Mouse (Mus musculus) midbrain, embryonic 15.5 days (tissue): ENCODE measurements at regions not wholly inside any gene's neighbourhood (a gene's known extent, or its start where the extent isn't known, plus 50 kb on each side); places are given as distances from the start of the nearest gene placed in this dataset.

Experiments
- ATAC-seq: fragments of 200-750 bp; cut with Nextera tagmentation; replicated peaks from 2 replicates; pipeline ENCODE4 v1.8.0; 2017; ENCODE audit warnings: moderate TSS enrichment
- H3K27ac ChIP-seq: fragments of 300-500 bp; sonication (generic); 2 replicates; pipeline ENCODE4 v1.5.1; 2015; ENCODE audit warnings: mild to moderate bottlenecking, inconsistent platforms
- H3K27me3 ChIP-seq: fragments of 300-500 bp; sonication (generic); replicated peaks from 2 replicates; pipeline ENCODE4 v1.6.1; 2015; ENCODE audit warnings: inconsistent platforms
- H3K36me3 ChIP-seq: fragments of 300-500 bp; sonication (generic); replicated peaks from 2 replicates; pipeline ENCODE4 v1.6.1; 2015; ENCODE audit warnings: inconsistent platforms
- H3K4me1 ChIP-seq: fragments of 300-500 bp; sonication (generic); 2 replicates; pipeline ENCODE4 v1.6.1; 2015; ENCODE audit warnings: inconsistent platforms
- H3K4me2 ChIP-seq: fragments of 300-500 bp; sonication (generic); 2 replicates; pipeline ENCODE4 v1.6.1; 2015; ENCODE audit warnings: inconsistent platforms, mild to moderate bottlenecking, moderate library complexity
- H3K4me3 ChIP-seq: fragments of 300-500 bp; sonication (generic); 2 replicates; pipeline ENCODE4 v1.5.1; 2015; ENCODE audit warnings: mild to moderate bottlenecking, inconsistent platforms
- H3K9ac ChIP-seq: fragments of 300-500 bp; sonication (generic); 2 replicates; pipeline ENCODE4 v1.6.1; 2015; ENCODE audit warnings: mild to moderate bottlenecking, inconsistent platforms
- H3K9me3 ChIP-seq: fragments of 300-500 bp; sonication (generic); 2 replicates; pipeline ENCODE4 v1.6.1; 2016; ENCODE audit warnings: inconsistent platforms
- WGBS: fragments of 180-500 bp; shearing (Covaris S2); methylation state at CpG from one replicate; pipeline ENCODE4 v1.1.7; 2015; ENCODE audit warnings: mixed read lengths; 5-methylcytosine and 5-hydroxymethylcytosine counted together

DNA sequence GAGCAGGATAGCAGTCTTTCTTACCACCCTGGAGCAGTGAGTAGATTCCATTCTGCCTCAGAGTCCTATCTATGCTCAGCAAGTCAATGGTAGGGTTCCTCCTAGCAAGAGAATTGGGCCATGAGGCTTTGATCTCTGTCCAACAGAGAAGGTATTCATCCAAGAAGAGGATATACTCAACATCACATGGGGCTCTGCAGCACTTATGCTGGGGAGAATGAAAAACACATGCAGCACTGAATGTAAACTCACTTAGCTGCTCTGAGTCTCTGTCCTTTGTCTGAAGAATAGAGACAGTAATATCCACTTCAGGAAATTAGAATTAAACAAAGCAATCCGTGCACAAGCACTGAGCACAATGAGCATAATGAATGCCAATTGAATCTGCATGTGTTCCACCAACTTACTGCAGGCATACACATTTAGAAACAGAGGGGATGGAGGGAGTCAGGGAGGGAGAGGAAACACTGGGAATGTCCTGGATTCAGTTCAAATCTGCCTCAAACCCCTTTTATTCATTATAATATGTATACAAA is 714.6 kb downstream of the Gm9195 start:
- Histone ChIP-seq H3K9me3 (no peaks in the 10 kb centered on the region), H3K4me3 (no peak overlapping the region), H3K4me2 (no peak overlapping the region), H3K4me1 (no peaks in the 10 kb centered on the region; the same call in 1 of the 2 replicates), H3K27me3 (no peaks in the 10 kb centered on the region), H3K36me3 (no peaks in the 10 kb centered on the region), H3K9ac (no peak overlapping the region), H3K27ac (no peak overlapping the region)
- 48% methylated on average over 1 of the region's 1 CpGs for WGBS
- no peak for ATAC-seq

DNA sequence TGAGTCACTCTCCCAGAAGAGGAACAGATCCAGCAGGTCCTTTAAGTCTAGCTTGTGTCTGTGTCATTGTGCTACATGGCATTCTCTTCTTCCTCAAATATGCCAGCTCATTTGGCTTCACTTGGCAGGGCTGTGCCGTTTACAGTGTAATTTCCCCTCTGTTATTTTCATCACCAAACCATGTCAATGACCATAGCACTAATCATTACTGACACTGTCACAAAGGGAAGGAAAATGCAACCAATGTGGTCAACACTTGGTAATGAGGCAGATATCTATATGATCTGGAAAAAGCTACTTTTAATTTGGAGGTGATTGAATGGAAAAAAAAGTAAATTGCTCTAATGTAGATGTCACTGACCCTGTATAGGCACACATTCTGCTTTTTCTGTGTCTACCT is 724.8 kb downstream of the Gm9195 start:
- no peak for ATAC-seq
- 82% methylated on average over 1 of the region's 1 CpGs for whole genome bisulfite sequencing
- Histone ChIP-seq H3K27me3 (no peaks in the 10 kb centered on the region), H3K4me2 (no peak overlapping the region), H3K27ac (no peak overlapping the region), H3K9me3 (no peaks in the 10 kb centered on the region), H3K4me1 (no peaks in the 10 kb centered on the region), H3K4me3 (no peak overlapping the region), H3K36me3 (no peaks in the 10 kb centered on the region), H3K9ac (no peak overlapping the region)

DNA sequence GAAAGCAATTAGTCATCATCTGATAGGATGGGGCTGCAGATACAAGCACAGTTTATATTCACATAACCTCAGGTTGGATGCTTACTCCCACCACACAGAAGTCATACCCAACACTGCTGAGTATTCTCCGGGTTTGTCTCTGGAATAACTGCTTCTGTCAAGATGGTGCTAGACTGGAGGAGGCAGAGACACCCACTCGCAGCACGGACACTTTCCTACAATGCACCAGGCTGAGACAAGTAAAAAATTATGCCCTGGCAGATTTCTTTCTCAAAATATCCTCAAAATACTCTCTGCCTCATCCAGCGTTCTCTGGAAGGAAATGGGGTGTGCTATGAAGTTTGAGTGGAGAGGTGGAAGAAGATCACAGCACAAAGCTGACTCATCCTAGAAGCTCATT is 763.1 kb downstream of the Gm9195 start:
- no peaks in the 10 kb centered on the region for H3K9me3 ChIP-seq
- no peaks in the 10 kb centered on the region for H3K4me1 ChIP-seq
- H3K4me2 ChIP-seq, result no peak overlapping the region
- ATAC-seq, result no peak
- WGBS, result 95% methylated on average over 4 of the region's 4 CpGs
- no peaks in the 10 kb centered on the region for H3K27me3 ChIP-seq
- no peak overlapping the region for H3K4me3 ChIP-seq
- H3K27ac ChIP-seq, result no peak overlapping the region
- H3K36me3 ChIP-seq, result no peaks in the 10 kb centered on the region
- H3K9ac ChIP-seq, result no peak overlapping the region

GRCm38 (mm10) chr14:71723526-71723925 is 768.1 kb downstream of the Gm9195 start:
- H3K27me3 ChIP-seq, result no peaks in the 10 kb centered on the region
- H3K4me1 ChIP-seq, result no peaks in the 10 kb centered on the region
- H3K4me3 ChIP-seq, result no peak overlapping the region
- WGBS, result 64% methylated on average over 2 of the region's 2 CpGs
- no peak overlapping the region for H3K27ac ChIP-seq
- H3K9me3 ChIP-seq, result no peaks in the 10 kb centered on the region
- ATAC-seq, result no peak
- no peak overlapping the region for H3K4me2 ChIP-seq
- H3K9ac ChIP-seq, result no peak overlapping the region
- H3K36me3 ChIP-seq, result no peaks in the 10 kb centered on the region

DNA sequence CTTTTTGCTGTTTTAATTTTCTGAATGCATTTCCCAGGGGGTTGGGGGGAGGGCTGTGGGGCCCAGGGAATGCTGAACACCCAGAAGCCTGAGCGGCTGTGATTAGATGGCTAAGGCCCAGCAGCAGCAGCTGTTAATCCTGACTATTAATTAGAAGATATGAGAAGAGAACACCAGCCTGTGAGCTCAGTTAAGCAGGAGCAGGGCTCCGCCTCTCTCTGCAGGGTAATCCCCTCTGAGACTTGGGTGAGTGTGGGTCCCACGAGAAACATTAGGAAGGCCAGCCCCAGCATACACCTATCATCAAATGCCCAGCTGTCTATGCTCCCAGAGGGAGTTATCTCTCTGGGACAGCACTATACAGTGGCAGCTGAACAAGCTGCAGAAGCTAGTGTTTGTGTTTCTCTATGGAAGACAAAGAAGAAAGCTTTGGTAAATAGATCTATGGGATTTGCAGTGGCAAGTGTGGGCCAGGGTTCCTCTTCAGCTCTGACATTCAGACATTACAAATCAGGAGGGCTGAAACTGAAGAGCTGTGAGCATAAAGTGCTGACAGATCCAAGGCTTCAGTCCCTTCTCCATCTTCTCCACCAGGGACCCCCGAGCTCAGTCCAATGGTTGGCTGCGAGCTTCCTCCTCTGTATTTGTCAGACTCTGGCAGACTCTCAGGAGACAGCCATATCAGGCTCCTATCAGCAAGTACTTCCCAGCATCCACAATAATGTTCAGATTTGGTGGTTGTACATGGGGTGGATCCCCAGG is 781.9 kb downstream of the Gm9195 start:
- 41% methylated on average over 5 of the region's 5 CpGs for WGBS
- Histone ChIP-seq H3K4me3 (no peak overlapping the region), H3K4me2 (no peak overlapping the region), H3K9me3 (no peaks in the 10 kb centered on the region), H3K9ac (no peak overlapping the region), H3K4me1 (peaks cover 4% of the 10 kb centered on the region; the same call in 1 of the 2 replicates), H3K27me3 (no peaks in the 10 kb centered on the region), H3K36me3 (no peaks in the 10 kb centered on the region), H3K27ac (peak overlapping the region; percentile 38; the same call in 1 of the 2 replicates)
- peak; percentile 63 for ATAC-seq

GRCm38 (mm10) chr14:71692752-71693437 is 798.7 kb downstream of the Gm9195 start:
- no peaks in the 10 kb centered on the region for H3K9me3 ChIP-seq
- H3K36me3 ChIP-seq, result no peaks in the 10 kb centered on the region
- peak overlapping the region; percentile 1; the same call in 1 of the 2 replicates for H3K27ac ChIP-seq
- H3K27me3 ChIP-seq, result no peaks in the 10 kb centered on the region
- H3K9ac ChIP-seq, result no peak overlapping the region
- ATAC-seq, result peak; percentile 75
- H3K4me3 ChIP-seq, result no peak overlapping the region
- 39% methylated on average over 3 of the region's 3 CpGs for WGBS
- H3K4me2 ChIP-seq, result no peak overlapping the region
- H3K4me1 ChIP-seq, result peaks cover 5% of the 10 kb centered on the region

GRCm38 (mm10) chr14:71674564-71674963 is 817.1 kb downstream of the Gm9195 start:
- Histone ChIP-seq H3K27me3 (no peaks in the 10 kb centered on the region), H3K4me1 (peaks cover 18% of the 10 kb centered on the region), H3K9ac (no peak overlapping the region), H3K36me3 (no peaks in the 10 kb centered on the region), H3K4me2 (no peak overlapping the region), H3K27ac (no peak overlapping the region), H3K9me3 (no peaks in the 10 kb centered on the region), H3K4me3 (no peak overlapping the region)
- WGBS, result 59% methylated on average over 4 of the region's 4 CpGs
- no peak for ATAC-seq

DNA sequence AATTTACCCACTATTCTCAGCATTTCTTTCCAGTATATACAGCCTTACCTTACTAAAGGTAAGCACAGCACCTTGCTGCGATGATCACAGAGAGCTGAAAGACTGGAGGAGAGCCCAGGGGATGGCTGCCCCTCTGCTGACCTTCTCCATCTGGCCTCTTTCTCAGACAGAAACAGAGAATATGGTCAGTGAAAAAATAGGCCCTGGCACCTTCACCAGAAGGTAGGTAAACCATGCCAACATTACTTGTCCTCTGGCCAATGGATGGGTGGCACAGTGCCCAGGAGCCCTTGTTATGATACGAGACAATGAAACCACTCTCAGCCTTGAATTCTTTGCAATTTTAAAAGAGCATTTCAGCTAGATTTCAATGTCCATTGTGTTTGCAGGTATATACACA is 817.8 kb downstream of the Gm9195 start:
- Histone ChIP-seq H3K27ac (no peak overlapping the region), H3K9ac (no peak overlapping the region), H3K9me3 (no peaks in the 10 kb centered on the region), H3K4me2 (no peak overlapping the region), H3K4me3 (no peak overlapping the region), H3K4me1 (peaks cover 18% of the 10 kb centered on the region), H3K36me3 (no peaks in the 10 kb centered on the region), H3K27me3 (no peaks in the 10 kb centered on the region)
- WGBS, result 73% methylated on average over 2 of the region's 2 CpGs
- ATAC-seq, result no peak

GRCm38 (mm10) chr14:71672481-71672880 is 819.2 kb downstream of the Gm9195 start:
- Histone ChIP-seq H3K9me3 (no peaks in the 10 kb centered on the region), H3K9ac (no peak overlapping the region), H3K27ac (peak overlapping the region; percentile 28; the same call in 1 of the 2 replicates), H3K4me2 (no peak overlapping the region), H3K4me1 (peaks cover 18% of the 10 kb centered on the region), H3K36me3 (no peaks in the 10 kb centered on the region), H3K27me3 (no peaks in the 10 kb centered on the region), H3K4me3 (no peak overlapping the region)
- 68% methylated on average over 1 of the region's 1 CpGs for WGBS
- no peak for ATAC-seq

GRCm38 (mm10) chr14:71671994-71672393 is 819.6 kb downstream of the Gm9195 start:
- Histone ChIP-seq H3K9ac (no peak overlapping the region), H3K9me3 (no peaks in the 10 kb centered on the region), H3K4me1 (peaks cover 18% of the 10 kb centered on the region), H3K36me3 (no peaks in the 10 kb centered on the region), H3K27ac (peak overlapping the region; percentile 28; the same call in 1 of the 2 replicates), H3K4me2 (no peak overlapping the region), H3K4me3 (no peak overlapping the region), H3K27me3 (no peaks in the 10 kb centered on the region)
- ATAC-seq, result no peak
- 45% methylated on average over 2 of the region's 2 CpGs for WGBS

GRCm38 (mm10) chr14:71670435-71670834 is 821.2 kb downstream of the Gm9195 start:
- H3K36me3 ChIP-seq, result no peaks in the 10 kb centered on the region
- no peaks in the 10 kb centered on the region for H3K27me3 ChIP-seq
- H3K27ac ChIP-seq, result no peak overlapping the region
- peaks cover 18% of the 10 kb centered on the region for H3K4me1 ChIP-seq
- H3K9me3 ChIP-seq, result no peaks in the 10 kb centered on the region
- 0% methylated on average over 1 of the region's 1 CpGs for WGBS
- ATAC-seq, result peak; percentile 92
- H3K9ac ChIP-seq, result no peak overlapping the region
- no peak overlapping the region for H3K4me3 ChIP-seq
- no peak overlapping the region for H3K4me2 ChIP-seq

DNA sequence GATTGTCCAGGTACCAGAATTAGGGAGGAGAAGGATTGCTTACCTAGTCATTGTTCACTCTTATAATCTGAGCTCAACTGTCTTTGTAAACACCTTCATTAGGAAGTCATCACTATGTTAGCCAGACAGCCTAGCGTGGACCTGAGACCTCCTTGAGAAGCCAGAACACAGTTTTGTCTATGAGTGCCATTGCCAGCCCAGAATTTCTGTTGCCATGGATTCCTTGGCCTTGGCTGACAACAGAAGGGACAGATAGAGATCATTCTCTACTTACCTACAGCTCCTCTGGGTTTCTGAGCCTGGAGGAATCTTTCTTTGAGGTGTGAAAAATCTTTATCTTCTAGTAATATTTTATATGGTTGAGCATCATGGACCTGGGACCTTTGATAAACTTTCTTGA is 825.0 kb downstream of the Gm9195 start:
- Histone ChIP-seq H3K4me3 (no peak overlapping the region), H3K9me3 (no peaks in the 10 kb centered on the region), H3K9ac (no peak overlapping the region), H3K27ac (no peak overlapping the region), H3K27me3 (no peaks in the 10 kb centered on the region), H3K4me2 (no peak overlapping the region), H3K4me1 (peaks cover 7% of the 10 kb centered on the region; the same call in 1 of the 2 replicates), H3K36me3 (no peaks in the 10 kb centered on the region)
- ATAC-seq, result no peak
- 92% methylated on average over 1 of the region's 1 CpGs for WGBS
